Mouse (Mus musculus) NIH3T3 (cell line): ENCODE measurements around the gene Fat2.
A peak's percentile ranks its signal among the peaks of the same experiment; 100 is the strongest.

Source experiments
- DNase-seq: peaks from one replicate; pipeline ENCODE4 v3.0.0-alpha.2; 2012; ENCODE audit warnings: low read depth

Fat2 gene

DNA sequence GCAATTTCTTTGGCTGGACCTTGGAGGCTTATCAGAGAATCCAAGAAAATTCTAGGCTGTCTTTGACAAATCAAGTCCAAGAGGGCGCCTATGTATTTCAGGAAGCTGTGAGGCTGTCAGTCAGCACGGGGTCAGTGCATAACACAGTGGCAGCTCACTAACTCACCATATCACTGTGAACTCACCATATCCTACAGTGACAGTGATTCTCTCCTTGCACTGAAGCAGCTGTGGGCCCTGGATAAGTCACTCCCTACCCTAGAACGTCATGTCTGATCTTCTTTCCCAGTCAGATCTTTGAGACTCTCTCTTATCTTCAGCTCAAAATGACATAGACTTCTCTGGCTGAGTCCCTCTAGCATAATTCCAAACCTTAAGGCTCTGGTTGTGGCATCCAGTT is 96.9 kb downstream of the Fat2 start:
- DNase-seq, result no peak

DNA sequence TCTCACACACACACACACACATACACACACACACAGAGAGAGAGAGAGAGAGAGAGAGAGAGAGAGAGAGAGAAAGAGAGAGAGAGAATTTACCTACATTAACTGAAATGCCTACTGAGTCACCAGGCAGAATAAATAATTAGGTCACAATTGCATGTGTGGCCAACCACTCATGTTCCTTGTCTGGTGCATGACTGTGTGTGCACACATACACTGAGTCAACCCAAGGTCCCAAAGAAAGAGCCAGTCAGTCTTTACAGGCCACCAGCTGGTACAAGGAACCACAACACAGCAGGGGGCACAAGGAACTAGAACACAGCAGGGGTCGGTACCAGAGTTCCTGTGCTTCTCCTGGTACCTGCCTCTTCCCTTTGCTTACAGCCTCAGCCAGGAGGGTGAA is 99.5 kb downstream of the Fat2 start:
- peak; percentile 35 for DNase-seq

DNA sequence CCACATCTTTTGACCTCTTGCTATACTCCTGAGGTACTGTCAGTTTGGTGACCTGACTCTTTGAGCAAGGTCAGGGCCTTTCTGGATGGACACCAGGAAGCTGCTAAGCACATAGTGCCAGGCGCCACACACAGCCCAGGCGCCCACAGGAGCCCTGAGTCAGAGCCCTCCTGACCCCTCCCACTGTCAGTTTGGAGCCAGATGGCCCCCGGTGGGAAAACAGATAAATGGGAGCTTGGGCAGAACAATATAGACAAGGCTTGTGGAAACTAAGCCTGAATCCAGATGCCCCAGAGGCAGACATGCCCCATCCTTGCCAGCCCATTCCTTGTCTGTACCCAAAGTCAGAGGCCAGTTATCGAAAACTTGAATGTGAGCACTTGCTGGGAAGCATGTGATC is 101.6 kb downstream of the Fat2 start:
- DNase-seq, result no peak

DNA sequence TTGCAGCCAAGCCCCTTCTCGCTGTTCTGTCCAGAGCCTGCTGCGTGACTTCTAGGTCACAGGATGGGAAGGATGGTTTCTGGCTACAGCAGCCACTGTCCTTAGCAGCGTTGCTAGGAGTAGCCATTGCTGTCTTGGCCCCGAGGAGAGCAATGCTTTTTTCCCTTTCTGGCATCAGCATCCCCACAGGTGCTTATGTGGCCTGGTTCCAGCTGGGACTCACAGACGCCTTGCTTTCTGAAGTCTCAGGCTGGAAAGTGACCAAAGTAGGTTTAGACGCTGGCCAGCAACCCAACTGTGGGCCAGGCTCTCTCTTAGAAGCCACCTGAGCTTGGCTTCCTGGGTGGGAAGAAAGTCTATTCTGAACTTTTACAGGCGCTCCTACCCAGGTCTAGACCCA is 102.1 kb downstream of the Fat2 start:
- DNase-seq, result no peak

DNA sequence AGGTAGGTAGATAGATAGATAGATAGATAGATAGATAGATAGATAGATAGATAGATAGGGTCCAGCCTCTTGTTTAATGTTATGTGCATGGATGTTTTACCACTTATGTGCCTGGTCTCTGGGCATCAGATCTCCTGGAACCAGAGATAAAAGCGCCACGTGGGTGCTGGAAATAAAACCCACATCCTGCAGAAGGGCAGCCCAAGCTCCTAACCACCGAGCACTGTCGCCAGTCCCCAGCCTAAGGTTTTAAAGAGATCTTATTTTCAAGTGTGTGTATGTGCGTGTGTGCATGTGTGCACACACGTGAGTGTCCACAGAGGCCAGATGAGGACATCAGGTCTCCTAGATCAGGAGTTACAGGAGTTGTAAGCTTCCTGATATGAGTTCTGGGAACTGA is 105.3 kb downstream of the Fat2 start:
- DNase-seq, result no peak

DNA sequence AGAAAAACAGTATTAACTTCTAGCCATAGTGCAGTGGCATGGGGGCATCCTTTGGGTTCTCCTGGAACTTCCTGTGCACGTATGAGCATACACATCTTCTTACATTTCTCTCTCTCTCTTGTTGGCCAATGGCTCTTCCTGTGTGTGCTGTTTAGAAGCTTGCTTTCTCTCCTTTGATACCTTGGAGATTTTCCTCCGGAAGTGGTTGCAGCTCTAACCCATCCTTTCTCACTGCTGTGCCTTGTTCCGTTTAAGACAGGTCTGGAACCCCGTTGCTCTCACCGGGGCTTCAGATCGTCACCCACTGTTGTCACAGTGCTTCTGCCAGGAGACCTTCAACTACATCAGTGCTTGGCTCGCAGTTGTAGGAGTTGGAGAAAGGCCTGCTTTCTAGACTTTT is 115.1 kb downstream of the Fat2 start:
- DNase-seq, result no peak

DNA sequence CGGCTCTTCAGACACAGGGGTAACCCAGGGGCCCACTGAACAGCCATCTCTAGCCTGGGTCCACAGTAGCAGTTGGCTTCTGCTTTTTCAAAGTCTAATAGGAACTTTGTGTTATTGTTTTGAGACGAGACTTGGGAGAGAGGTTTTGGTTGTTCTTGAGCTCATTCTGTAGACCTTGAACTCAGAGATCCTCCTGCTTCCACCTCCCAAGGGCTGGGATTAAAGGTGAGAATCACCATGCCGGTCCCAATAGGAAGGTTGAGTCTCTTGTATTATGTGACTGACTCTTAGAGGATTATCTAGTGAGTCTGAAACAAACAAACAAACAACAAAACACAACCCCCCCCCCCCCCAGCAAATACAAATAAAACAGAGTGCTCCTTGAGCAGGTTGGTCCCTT is 117.9 kb downstream of the Fat2 start:
- no peak for DNase-seq

DNA sequence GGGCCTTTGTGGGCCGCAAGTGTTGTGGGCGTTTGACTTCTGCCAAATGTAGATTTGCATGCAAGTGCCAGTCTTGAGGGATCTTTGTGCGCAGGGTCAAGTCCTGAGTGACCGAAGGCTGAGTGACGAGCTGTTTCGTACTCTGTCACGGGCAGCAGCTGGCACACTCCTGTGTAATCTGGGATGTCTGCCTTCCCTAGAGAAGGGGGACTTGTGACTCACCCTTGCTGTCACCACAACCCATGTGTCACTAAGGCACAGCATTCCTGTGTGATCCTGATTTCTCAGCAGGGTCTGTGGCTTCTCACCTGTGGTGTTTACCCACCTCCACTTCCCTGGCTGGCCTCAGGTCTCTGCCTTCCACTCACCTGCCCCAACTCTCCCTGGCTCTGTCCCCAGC is 118.5 kb downstream of the Fat2 start:
- DNase-seq, result no peak

DNA sequence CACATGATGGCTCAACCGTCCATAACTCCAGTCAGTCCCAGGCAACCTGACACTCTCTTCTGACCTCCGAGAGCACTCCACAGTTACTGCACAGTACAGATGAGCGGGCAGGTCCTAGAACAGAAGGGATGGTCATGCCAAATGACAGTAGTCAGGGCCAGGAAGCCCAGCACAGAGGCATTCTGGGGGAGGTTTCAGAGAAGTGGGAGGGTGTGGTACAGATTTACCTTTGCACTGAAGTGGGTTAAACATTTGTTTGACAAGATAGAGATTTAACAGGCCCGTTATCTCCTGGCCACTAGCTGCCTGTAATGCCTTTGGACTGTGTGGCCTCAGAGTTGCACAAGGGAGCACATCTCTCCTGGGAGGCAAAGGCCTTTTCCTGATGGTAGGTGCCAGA is 118.9 kb downstream of the Fat2 start:
- DNase-seq, result no peak

DNA sequence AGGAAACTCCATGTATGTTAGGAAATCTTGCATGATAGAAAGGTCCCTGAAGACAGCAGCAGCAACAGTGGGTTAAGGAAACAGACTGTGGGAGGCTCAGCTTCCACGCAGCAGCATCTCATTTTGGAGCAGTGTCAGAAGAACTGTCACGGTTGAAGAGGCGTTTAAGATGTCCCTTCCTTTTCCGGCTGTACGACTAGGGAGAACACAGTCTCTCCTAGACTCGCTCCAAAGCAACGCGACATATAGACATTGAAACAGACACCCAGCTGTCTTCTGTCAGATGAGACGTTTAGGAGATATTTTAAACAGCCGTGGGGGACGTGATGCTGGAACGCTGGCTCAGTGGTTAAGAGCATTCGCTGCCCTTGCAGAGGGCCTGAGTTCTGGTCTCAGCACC is 119.5 kb downstream of the Fat2 start:
- no peak for DNase-seq

DNA sequence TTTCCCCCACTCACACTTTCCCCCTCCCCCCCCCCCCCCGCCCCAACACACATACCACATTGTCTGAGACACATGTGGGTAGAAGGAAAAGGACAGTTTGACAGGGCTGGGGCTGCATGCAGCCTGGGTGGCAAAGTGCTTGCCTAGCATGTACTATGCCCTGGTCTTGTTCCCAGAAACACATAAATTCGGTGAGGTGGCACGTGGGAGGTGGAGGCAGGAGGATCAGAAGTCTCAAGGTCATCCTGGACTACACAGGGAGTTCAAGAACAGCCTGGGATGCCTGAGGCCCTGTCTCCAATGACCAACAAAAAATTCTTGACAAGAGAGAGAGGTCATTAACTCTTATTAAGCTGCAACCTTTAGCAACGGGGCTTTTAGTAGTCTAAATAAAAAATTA is 120.3 kb downstream of the Fat2 start:
- DNase-seq, result no peak

DNA sequence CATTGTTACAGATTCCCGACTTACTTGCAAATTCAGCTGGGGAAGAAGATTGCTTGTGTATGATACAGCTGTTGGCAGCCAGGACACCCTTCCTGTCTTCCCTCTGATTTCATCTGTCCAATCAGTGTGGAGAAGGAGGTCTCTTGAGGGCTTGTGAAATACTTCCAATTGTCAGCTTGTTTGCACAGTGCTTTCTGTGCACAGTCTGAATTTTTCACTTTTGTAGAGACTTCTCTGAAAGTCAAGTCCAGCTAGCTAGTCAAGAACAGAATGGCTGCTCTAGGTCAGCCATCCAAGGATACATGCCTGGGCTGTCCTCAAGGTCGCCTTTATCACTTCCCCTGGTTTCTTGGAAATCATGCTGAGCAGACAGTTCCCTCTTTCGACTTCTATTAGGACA is 121.4 kb downstream of the Fat2 start:
- peak; percentile 13 for DNase-seq

DNA sequence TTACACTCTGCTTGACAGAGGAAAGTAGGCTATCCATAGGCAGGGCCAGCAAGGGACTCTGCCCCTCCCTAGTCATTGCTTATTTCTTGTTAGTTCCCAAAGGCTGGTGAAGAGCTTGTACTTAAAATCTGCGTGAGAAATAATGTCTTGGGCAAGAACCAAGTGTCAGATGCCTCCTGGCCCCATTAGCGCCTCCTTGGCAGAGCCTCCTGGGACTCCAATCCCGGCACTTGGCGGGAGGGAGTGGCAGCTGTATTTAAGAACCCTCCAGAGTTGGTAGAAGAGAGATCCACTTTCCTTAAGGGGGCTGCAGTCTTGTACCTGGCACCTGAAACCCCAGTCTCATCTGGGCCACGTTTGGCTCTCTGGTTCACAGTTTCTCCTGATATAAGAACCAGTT is 122.2 kb downstream of the Fat2 start:
- DNase-seq, result no peak

DNA sequence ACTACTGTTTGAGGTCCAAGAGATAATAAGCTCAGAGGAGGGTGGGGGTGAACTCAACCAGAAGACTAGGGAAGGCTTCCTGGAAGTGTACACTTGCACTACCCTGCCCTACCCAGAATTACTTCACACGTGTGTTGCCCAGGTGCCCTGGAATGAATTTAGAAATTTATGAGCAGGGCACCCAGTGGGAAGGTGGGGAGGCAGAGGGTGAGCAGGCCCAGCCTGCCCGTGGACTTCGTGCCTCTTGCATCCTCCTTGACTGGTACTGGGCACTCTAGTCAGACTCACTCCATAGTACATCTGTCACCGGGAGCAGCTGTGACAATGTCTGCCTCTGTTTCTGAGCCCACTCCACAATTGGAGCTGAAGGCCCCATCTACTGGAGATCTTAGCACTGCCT is 122.8 kb downstream of the Fat2 start:
- DNase-seq, result no peak

DNA sequence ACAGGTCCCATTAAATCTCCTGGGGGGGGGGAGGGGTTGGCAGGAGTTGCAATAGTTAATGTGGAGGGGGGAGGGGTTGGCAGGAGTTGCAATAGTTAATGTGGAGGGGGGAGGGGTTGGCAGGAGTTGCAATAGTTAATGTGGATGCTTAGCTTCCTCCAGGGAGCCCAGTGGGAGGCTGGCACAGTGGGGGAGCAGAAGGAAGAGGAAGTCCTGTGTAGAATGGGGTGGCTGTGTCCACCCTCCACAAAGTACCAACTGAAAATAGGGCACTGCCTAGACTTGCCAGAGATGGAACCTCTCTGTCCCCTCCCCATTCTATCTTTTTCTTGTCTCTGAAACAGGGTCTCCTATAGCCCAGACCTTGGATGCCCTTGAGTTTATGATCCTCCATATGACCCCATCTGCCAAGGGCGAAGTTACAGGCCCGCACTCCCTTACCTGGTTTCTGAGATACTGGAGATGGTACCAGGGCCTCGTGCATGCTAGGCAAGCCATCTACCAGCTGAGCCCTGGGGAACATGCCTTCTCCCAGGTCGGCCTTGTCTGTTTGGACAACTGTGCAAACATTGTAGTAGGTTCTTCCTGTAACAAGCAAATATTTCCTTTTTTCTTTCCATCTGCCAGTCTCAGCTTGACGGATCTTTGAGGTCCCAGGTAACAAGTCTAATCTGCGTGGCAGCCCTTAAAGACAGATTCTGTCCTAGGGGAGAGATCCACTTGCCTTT is 126.6 kb downstream of the Fat2 start:
- DNase-seq, result no peak

DNA sequence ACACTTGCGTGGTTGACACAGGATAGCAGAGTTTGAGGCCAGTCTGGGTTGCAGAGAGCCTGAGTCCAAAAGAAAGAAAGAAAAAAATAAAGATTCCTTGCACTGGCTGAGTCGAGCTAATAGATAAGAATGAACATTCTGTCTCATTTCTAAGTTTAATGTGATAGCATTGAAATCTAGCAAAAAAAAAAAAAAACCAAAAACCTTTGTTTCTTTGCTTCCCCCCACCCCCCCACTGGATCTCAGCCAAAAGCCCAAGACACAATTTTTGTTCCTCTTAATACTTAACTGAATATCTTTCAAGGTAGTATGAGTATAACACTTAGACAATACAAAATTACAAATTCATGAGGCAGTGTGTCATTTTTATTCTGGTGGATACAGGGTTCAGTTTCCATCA is 127.3 kb downstream of the Fat2 start:
- no peak for DNase-seq

DNA sequence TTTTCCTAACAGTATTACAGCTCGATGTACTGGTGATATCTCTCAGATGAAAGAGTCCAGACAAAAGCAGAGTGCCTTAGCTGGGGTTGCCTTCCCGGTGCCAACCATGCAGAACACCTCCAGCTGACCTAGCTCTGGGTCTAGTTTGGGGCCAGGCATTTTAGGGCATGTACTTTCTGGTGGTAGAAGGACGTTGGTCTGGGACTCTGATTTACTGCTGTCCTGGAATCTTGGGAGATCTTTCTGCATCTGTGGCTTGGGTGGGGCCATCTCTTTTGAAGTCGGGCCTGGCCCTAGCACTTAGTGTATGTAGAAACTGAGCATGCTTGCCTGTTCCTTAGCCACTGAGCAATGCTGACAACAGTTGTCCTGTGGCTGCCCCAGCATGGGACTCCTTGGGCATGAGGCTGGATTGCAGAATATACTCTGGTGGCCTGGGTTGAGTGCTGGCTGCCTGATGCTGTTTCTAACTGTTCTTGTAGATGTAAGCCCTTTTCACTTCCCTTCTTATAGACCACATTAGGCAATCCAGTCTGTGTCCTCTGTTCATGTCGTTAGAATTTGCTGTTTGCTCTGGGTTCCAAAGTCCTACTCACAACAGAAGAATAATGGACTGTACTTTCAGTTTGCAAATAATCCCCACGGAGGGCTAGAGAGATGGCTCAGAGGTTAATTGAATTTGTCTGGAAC is 128.2 kb downstream of the Fat2 start:
- no peak for DNase-seq

DNA sequence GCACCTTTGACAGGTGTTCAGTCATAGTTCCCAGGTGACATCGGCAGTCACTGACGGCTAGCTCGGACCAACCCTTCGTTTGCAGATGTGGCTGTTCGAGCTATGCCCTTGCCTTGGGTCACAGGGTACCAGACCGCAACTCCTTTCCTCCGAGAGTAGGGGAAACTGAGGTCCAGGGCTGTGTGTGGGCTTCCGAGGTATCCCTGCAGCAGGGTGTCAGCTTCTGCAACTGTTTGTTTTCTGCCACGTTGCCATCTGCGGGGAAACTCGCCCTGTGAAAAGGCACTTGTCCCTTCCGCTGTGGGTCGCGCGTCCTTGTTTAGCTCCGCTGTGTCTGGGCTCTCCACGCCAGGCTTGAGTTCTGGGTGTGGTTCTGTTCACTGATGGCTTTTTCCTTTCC is 131.8 kb downstream of the Fat2 start:
- DNase-seq, result peak; percentile 36

DNA sequence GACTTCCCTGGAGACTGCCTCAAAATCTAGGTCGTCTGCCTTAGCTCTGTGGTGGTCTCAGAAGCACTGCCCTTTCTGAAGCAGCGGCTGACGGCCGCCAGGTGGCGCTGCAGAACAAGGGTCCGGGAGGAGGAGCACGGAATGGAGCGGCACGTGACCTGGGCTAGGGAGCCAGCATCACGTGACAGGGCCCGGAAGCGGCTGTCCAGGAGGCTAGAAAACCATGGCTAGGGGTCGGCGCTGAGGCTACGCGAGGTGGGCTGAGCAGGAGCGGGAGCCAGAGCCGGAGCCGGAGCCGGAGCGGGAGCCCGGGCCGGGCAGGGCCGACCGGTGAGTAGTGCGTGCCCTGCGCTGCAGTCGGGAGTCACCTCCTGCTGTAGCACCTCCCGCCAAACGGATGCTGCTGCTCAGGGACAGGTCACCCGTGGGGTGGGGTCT is 132.2 kb downstream of the Fat2 start, which contains the start of gene Slc36a1:
TSS of gene Slc36a1 (plus strand) at position 192 of the 438 bp plus-strand sequence.
- DNase-seq, result peak; percentile 98
